Mouse (Mus musculus): ENCODE data around the gene Ift46.

Gene Ift46

DNA sequence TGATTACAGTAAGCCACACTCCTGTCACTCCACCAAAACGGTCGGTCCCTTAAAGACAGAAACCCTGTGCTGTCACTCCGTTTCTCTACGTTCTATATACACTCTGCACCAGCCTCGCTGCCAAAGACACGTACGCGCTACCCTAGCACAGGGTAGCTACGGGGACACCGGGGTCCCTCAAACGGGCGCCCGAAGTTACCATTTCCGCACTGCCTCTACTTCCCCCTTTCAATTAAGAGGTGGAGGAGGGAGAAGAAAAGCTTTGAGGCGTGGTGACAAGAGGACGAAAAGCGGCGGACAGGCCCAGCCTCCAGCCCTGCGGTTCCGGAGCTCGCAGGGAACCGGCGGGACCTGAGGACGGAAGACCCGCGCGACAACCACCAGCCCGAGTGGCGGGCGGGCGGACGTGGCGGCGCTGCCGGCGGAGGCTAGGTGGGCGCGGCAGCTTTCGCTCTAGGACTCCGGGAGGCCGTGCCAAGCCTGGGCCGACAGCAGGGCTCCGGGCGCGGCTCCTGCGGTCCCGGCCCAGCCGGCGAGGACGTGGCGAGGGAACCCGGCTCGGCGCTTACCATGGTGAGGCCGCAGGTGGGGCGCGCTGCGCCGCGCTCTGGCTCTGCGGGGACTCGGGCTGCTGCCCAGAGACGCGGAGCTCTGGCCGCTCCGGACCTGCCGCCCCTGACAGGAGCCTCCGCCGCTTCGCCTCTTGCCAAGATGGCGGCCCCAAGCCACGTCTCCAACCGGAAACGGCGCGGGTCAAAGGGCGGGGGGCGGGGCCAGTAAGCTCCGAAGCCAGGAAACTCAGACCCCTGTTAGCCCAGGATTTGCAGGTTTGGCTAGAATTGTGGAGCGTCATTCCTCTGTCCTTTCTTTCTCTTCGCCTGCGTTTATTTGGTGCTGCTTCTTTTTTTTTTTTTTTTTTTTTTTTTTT is at the start of gene Ift46, which contains the start of gene Arcn1:
Gene Ift46, plus strand, starts transcription at position 808 of the 928 bp plus-strand sequence.
Gene Arcn1, minus strand, starts transcription at position 745 of the 928 bp plus-strand sequence.
- peak; percentile 93 to 94 for DNase-seq

DNA sequence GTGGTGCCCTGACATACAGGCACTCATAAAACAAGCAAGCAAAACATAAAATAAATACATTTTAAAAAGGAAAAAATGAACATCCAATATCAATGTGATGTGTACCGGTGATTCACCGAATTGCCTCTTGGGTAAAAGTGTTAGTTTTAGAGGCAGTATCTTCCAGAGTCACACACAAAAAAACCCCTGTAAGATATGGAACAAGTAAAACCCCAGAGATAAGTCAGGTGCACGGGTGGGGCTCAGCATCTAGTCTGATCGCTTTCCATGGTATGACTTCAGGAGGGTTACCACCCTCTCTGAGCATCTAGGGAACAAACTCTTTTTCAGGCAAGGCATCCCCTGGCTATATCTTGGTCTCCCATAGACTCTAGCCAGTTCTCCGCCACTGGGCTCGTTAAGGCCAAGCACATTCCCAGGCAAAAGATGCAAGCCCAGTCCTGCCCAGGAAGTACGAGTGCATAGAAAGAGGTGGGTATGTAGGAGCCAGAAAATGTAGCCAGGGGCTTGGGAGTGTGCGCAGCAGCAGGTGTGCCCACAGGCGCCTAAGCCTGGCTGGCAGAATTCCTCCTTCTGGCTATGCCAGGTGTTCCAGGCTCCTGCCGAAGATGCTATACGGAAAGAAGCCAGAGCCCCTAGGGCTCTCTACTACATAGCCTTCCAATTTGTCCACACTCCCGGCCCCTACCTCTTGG is 48.6 kb upstream of the Ift46 start:
- DNase-seq, result peak; percentile 86 to 91

DNA sequence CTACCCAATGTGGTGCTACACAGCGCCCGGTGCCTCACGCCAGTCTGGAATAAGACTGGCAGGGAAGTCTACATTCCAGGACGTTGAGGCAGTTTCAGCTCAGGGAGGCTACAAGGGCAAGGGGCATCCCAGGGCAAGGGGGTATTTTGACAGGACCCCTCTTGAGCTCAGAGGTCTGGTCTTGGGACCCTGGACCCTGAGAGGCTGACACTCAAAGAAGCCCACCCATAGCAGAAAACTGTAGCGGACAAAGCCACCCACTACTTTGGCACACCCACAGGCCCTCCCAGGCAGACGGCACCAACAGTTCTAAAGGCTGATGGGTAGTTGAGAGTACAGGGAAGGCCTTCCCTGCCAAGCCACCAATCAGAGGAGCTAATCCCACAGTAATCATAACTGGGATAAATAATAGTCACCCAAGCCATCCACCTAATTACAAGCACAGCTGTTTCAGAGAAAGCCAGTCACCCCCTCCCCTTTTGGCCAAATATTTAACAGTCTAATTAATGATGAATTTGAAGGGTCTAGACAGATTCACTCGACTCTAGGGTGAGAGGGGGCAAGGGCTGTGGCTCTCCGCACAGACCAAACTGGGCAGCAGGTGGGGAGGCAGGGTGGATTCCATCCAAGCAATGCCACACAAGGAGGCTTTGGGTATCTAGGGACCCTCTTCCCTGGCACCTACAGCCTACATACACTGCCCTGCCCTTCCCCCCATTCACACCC is 47.9 kb upstream of the Ift46 start:
- DNase-seq, result peak; percentile 59 to 83

DNA sequence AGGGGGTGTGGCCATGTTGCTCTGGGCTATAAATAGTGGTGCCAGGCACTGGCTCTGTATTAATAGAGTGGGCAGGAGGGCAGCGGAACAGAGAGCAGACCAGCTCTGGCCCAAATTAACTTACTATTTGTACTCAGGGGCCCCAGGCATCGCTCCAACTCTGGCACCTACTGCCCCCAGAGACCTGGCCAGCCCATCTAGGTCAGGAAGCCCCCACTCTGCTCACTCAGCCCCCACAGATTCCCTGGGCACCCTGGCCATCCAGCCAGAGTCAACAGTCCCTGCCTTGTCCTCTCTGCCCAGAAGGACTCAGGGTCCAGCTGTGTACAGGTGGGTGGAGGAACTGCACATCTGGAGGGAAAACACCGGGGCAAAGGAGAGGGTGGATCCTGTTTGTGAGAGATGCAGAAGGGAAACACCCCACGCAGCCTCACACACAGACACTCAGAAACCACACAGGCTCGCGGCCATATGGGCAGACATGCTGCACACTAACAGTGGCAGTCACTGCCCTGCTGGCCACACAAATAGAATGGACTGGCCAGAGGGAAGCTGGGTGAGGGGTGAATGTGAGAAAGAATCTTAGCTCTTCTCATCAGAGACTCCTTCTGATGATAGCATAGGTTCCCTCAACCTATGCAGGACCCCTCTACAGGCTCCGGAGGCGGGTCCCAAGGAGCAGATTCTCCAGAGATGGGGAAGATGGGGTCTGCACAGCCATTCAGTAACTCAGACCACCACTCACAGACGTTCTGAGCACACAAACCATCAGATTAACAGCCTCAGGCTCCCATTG is 47.2 kb upstream of the Ift46 start:
- peak; percentile 79 for DNase-seq

DNA sequence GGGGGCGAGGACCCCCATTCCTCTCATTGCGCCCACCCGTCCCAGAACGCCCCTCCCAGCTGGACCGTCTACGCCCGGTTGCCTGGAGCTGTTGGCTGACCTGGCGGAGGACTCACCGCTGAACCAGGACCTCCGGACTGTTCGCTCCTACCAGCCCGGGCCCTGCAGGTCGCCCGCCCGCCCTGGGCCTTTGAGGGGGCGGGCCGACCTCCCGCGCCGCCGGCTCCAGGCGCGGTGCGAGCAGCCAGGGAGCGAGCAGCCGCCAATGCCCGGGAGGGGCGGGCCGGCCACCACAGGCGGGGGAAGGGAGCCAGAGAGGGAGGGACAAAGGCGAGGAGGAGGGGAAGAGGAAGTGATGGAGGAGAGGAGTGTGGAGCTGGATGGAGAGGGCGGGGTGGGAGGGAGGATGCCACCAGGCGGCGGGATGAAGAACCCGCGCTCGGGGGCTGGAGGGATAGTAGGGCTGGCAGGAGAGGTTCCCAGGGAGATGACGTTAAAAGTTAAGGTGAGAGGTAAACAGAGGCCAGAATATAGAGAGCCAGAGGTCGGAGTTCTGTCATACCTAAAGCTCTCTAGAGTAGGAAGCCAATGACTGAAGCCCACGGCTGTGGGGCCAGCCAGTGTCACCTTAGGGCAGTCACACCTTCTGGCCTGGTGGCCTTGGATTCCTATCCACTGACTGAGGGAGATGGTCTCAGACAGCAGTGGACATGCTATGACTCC is 46.4 kb upstream of the Ift46 start:
- peak; percentile 96 to 97 for DNase-seq

DNA sequence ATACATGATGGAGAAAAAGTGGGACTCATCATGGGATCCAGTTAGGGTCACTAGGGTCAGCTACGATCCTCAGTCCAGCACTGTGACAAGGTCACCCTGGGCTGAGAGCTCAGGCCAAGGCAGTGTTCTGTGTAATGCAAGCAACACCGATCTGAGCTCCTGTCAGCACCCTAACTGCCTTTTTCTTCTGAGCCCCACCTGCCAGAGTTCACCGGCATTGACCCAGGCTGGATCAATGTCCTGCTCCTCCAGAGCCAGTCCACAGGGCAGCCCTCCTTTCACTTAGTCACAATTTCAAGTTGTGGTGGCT is 45.9 kb upstream of the Ift46 start:
- no peak for DNase-seq

DNA sequence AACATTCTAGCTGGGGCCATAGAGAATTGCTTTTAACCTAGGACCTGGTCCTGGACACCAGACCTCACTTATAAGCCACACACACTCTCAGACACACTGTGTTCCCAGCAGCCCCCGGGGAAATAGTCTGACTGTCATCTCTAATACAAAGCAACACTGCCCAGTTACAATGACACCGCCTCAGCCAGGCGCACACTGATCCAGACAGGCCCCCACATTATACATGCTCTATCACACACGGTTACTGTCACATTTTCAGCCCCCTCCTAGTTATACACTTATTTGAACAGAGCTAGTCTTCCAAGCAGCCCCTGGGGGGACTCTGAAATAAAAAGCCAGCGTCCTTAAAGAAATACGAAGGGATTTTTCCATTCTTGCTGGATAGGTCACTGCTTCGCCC is 45.1 kb upstream of the Ift46 start:
- peak in 1 of 2 experiments; percentile 48 for DNase-seq

DNA sequence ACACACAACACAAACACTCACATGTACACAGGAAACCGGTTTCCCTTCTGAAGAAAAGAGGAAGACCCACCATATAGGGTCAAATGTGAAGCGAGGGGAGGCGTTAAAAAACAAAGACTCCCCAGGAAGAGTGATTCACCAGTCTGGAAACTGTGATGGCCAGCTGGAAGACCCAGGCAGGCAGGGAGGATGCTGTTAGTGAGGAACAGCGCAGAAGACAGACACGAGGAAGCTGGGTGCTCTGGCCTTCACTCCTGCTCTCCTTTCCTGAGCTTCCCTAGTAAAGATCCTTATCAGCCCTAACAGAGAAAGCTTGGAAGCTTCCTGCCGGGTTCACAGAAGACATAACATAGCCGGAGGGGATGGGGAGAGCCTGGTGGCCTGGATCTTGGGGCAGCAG is 44.7 kb upstream of the Ift46 start:
- no peak for DNase-seq

DNA sequence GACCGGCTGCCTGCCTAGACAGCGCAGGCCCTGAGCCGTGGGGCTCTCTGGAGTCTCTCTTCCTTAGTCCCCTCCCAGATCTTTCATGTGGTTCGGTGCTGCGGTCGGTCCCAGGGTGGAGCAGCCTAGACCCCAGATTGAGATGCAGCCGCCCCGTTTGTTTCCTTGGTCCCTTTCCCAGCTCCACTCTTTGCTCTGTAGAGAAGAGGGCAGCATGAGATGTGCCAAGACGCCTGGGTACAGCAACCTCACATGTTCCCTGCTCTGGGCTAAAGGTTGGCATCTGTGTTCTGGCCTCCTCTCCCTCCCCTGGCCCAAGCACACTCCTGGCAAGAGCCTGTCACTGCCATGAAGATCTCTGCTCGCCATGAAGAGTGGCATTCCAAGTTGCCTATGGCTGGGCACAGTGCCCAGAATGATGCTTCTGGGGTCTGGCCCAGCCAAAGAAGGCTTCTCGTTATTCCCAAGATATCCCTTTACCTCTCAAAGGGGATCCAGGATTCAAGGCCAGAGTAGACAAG is 44.1 kb upstream of the Ift46 start:
- DNase-seq, result peak; percentile 62 to 78

DNA sequence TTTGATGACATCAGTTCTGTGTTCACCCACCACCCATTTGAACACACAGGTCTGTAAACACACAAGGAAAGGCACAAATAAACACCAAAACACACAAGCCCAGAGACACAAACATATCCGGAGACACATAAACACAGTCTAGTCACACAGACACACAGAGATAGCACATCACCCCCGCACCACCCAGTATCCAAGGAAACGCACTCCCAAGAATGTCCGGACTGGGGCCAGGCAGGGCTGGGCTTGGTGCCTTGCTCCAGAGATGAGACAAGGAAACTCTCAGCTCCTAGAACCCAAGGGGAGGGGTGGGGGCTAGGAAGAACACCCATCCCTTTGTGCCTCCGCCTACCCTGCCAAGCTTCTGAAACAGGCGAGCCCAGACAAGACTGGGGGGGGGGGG is 43.5 kb upstream of the Ift46 start:
- DNase-seq, result peak; percentile 55 to 67

DNA sequence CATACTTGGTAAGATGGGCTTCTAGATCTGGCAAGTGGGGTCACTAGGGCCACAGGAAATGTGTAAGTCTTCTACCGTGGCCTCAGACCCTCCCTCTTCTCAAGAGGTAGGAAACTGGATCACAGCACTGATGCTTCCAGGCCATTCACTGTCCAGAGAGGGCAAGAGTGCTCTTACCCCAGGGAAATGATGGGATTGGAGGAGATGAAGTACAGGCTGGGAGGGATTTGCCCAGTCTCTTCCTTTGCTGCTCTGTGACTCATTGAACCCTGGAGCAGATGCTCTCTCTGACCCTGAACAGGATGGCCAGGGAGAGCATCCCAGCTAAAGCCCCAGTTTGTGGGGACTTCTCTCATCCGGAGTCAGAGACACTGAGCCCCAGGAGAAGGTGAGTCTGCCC is 43.0 kb upstream of the Ift46 start:
- no peak for DNase-seq

DNA sequence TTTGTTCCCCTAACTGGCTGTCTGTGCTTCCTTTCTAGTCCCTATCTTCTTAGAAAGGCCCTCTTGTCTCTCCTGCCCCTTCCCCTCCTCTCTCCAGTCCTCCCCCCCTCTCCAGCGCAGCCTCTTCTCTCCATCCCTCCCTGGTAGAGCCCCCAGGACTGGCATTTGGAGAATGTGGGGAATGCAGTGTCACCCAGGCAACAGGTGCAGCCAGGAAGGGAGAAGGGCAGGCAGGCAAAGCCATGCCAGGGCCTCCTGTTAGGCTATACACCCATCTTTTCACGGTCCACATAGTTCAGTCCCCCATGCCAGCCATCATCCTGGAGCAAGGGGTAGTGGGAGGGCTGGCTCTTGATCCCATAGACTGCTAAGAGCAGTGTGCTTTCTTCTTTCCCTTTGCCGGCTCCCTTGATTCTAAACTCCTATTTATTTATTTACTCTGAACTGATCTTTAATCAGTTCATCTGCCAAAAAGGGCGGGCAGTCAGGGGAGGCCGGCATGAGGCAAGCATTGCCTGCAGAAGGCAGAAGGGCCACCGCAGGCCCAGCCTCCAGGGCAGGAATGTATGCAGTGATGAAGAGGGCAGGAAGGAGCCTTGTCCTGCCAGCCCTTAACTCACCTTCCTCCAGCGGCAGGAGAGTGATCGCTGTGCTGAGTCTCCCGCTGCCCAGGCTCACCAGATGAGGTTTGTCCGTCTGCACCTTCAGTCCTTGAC is 41.1 kb upstream of the Ift46 start:
- no peak for DNase-seq

DNA sequence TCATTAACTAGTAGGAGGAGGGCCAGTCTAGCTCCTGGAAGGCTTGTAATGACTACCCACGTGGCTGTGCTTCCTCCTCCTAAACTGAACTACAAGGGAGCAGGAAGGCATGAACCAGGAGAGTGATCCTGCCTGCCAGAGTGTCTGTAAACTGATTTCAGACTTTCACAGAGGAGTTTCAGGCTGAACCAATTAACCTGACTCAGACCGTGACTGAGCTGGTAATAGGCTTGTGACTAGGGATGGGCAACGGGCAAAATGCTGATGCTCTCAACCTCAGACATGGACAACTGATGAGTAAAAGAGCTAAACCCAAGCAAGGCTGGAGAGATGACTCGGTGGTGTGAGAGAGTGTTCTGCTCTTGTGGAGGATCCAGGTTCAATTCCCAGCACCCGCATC is 40.3 kb upstream of the Ift46 start:
- no peak for DNase-seq

DNA sequence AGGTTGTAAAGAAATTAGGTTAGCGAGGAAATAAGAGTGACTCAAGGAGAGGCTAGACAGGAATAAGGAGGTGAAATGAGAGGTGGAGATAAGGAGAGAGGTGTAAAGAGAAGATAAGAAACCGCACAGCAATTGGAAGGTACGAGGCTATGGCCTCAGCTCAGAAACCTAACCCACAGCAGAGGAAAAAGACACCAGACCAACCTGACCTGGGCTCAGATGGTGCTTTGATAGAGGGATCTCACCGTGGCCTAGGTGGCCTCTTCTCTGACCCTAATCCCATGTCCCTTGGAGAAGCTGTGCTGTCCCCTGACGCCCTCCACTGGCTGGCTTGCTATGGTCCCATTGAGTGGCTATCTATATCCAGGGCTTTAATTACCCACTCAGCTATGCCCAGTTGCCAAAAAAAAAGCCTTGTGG is 35.6 kb upstream of the Ift46 start:
- DNase-seq, result no peak

DNA sequence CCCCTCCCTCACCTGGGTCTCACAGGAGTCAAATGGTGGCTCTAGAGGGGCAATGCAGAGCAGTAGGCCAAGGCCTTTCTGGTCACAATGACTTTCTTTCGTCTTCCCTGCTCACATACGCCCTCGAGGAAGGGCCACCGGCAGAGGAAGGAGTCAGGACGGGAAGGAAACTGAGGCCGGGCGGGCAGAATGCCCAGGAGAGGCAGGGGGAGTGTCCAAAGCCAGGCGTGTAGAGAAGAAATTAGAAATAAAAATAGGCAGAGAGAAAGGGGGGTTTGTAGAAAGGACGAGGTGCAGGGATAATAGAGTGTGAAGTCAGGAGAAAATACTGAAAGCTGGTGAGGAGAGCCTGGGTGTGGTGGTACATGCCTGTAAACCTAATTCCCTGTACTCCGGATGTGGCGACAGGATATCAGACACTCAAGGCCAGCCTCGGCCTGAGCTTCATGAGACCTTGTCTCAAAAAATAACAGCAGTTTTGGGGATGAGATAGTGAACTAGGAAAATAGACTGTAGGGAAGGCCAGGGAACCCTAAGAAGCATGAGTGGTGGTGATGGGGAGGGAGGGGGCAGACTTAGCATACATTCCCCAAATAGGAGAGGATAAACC is 34.7 kb upstream of the Ift46 start:
- DNase-seq, result no peak

DNA sequence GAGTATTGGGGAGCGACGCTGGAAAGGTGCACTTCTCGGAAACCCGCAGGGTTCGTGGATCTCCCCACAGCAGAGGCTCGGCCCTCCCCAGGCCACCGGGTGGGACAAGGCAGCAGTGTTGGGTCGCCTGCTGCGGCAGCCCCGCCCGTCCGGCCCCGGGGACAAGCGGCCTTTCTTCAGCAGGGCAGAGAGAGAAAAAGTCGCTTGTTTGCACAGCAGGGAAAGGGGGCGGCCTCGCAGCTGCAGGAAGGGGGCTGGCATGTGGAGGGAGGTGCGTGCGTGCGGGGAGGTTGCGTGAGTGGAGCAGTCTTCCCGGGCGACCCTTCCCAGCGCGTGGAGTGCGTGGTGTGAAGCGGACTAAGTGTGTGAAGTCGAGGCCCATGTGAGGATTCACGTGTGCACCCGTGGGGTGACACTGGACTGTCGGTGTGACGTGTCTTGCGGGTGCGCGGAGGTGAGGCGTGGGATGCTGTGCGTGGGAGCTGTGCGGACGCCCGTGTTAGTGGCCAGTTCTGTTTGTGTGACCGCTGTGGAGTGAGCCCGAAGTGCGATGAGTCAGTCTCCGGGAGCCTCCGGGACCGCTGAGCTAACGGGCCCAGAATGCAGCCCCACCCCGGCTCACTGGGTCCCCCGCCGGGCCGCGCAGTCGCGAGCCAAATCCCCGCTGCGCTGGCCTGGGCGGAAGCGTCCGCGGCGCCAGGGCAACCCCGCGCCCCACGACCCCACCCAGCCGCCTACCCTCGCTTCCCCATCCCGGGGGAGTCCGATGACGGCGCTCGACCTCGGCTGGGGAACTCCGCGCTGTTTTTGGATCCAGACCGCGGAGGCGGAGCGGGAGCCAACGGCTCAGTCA is 33.8 kb upstream of the Ift46 start:
- peak; percentile 44 to 58 for DNase-seq

DNA sequence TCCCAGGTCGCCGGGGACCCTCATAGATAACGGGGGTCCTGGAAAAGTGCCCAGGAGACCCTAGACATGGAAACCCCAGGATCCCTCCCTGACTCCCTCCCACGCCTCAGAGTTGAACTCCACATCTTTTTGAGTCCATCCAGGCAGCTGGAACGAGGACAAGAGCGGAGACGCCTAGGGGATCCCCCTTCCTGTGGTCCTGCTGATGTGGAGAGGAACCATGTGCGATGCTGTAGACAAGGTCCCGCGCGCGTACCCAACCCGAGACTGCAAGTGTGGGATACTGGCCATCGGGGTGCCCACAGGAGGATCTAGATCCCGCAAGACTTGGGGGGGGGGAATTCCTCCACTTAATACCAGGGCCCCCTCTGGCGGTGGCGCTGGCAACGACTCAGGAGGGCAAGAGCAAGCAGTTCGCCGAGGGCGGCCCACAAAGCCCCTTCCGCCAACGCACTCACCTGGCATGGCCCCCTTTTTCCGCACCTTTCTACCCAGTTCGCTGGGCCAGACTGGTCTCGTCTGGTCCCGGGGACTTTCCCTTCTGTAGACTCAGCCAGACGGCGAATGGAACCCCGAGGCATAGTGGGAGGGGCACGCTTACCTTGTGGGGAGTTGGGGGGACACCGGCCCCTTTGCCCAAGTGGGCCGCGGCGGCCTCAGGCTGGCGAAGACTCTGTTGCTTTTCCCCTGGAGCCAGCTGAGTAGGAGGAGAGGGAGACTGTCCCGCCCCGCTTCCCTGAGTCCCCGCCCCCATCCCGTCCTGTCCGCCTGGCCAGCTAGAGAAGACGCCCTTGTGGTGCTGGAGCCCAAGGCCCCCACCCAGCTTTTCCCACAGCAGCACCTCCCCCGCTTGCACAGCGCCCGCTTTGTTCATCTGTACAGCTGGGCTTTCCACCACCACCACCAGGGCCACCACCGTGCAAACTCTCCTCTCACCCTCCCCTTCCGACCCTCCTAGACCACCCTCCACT is 32.9 kb upstream of the Ift46 start, which contains the start of gene Phldb1:
Gene Phldb1, minus strand, starts transcription at position 675 of the 971 bp plus-strand sequence.
- DNase-seq, result peak; percentile 74 to 79

DNA sequence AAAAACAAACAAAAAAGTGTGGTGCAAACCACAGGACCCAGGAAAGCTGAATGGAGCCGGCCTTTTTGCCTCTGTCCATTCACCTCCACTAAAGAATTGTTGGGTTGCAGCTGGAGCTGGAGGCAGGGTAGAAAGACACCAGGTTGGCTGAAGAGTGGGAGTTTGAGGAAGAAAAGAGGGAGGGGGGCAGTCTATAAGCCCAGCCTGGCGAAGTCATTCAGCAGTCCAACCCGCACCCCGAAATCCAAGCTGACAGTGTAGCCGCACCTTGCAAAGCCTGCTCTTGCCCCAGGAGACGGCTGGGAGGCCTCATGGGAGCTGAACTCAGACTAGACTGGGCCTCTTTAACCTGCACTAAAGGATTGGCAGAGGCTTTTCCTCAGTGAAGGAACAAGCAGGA is 31.8 kb upstream of the Ift46 start:
- DNase-seq, result no peak

All from cerebellum, postnatal 10 days (tissue).